Mouse (Mus musculus): ENCODE results near the gene Zfp651.

GRCm38 (mm10) chr9:121761787-121762186 lies 2.7 kb downstream of the Zfp651 start:
- TF ChIP-seq CTCF (IDR thresholded peaks at IDR 0.05; ENCODE audit: extremely low read depth, insufficient read depth, low read length) (no peak), POLR2A (IDR thresholded peaks at IDR 0.05; ENCODE audit: extremely low read depth, insufficient read depth, low read length) (no peak)
